Mouse (Mus musculus): Measurements from ENCODE around the gene Mfsd14a. TPM values are rescaled to one million over a fixed set of nuclear protein-coding genes. Genes with fewer than 3 reads are reported as not detected.

Gene Mfsd14a
- total and polyA plus RNA-seq, 2 experiments from 2014 or later: 39.9 to 44.3 TPM

DNA sequence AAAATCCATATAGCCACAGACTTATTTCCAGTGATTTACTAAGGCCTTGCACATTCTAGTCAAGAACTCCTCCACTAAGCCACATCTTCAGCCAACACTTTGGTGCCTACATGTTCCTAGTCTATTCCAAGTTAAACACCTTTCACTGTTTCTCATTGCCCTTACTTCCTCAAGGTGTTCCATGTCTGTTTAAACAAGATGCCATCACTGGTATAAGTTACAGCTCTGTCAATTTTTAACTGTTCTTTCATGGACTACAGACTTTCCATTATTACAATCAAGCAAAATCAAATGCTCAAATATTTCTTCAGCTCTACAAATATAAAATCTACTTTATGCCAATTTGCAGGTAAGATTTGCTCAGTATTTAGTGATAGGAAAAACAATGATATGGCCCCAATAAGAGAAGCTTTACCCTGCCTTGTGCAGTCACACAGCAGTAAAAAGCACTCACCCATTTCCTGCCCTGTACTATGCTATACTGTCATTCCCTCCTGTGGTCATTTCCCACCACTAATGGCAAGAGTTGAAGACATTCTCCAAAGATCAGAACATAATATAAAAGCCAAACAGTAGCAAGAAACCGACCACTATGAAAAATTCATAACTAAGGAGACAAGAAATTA, 40.3 kb upstream of the Mfsd14a start:
- Histone ChIP-seq H3K36me3 (replicated peaks; ENCODE audit: control insufficient read depth, insufficient read depth, low read length) (no peaks in the 10 kb centered on the region; the same call in 1 of the 2 replicates), H3K4me3 (ENCODE audit: low read depth, low read length) (no peak overlapping the region), H3K9ac (replicated peaks; ENCODE audit: low read depth, low read length) (no peak overlapping the region), H3K27me3 (ENCODE audit: control insufficient read depth, insufficient read depth, low read length) (no peaks in the 10 kb centered on the region), H3K27ac (ENCODE audit: low read depth) (no peak overlapping the region), H3K9me3 (replicated peaks; ENCODE audit: control insufficient read depth, low read length) (no peaks in the 10 kb centered on the region), H3K4me2 (ENCODE audit: low read depth, low read length) (no peak overlapping the region), H3K4me1 (ENCODE audit: control insufficient read depth, insufficient read depth) (peaks cover 4% of the 10 kb centered on the region; the same call in 1 of the 2 replicates)
- TF ChIP-seq CTCF (IDR thresholded peaks at IDR 0.05; ENCODE audit: low read depth): no peak
- no peak for TF ChIP-seq EP300 (IDR thresholded peaks at IDR 0.05; ENCODE audit: low read depth)
- no peak for ATAC-seq (ENCODE audit: insufficient read depth, low read depth)
- DNase-seq (ENCODE audit: low spot score): no peak
- WGBS: 83% methylated on average over 1 of the region's 1 CpGs

DNA sequence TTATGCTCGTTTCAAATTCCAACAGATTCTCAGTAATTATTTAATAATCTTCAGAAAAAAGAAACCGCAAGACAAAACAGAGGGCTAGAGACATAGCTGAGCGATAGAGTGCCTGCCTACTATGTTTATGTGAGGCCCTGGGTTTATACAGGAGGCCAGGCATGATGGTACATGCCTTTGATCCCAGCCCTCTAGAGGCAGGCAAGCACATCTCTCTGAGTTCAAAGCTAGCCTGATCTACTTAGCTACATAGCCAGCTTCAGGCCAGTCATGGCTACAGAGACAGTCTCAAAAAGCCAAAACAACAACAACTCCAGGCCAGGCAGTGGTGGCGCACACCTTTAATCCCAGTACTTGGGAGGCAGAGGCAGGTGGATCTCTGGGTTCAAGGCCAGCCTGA, 39.1 kb upstream of the Mfsd14a start:
- H3K36me3 ChIP-seq (replicated peaks; ENCODE audit: control insufficient read depth, insufficient read depth, low read length): no peaks in the 10 kb centered on the region; the same call in 1 of the 2 replicates
- H3K27me3 ChIP-seq (ENCODE audit: control insufficient read depth, insufficient read depth, low read length): no peaks in the 10 kb centered on the region
- peaks cover 4% of the 10 kb centered on the region; the same call in 1 of the 2 replicates for H3K4me1 ChIP-seq (ENCODE audit: control insufficient read depth, insufficient read depth)
- no peak overlapping the region for H3K4me3 ChIP-seq (ENCODE audit: low read depth, low read length)
- ATAC-seq (ENCODE audit: insufficient read depth, low read depth): no peak
- H3K4me2 ChIP-seq (ENCODE audit: low read depth, low read length): no peak overlapping the region
- H3K9ac ChIP-seq (replicated peaks; ENCODE audit: low read depth, low read length): no peak overlapping the region
- DNase-seq (ENCODE audit: low spot score): no peak
- TF ChIP-seq EP300 (IDR thresholded peaks at IDR 0.05; ENCODE audit: low read depth) (no peak), CTCF (IDR thresholded peaks at IDR 0.05; ENCODE audit: low read depth) (no peak)
- H3K9me3 ChIP-seq (replicated peaks; ENCODE audit: control insufficient read depth, low read length): no peaks in the 10 kb centered on the region
- H3K27ac ChIP-seq (ENCODE audit: low read depth): no peak overlapping the region
- 95% methylated on average over 4 of the region's 4 CpGs for WGBS

DNA sequence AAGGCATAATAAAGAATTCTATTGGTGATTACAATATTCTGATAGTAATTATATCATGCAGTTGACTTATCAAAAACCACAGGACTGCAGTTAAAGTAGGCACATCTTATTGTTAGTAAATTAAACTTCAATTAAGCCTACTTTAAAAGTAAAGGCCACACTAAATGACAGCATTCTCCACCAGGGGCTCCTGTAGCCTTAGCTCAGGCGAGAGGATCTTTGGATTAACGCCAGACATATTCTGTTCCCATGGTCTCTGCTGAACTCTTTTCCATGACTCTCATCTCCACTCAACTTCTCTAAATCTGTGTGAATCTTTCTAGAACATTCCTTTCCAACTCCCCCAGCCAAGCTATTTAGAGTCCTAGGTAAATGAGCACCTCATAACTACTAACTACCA, 36.3 kb upstream of the Mfsd14a start:
- peak overlapping the region; percentile 30; the same call in 1 of the 2 replicates for H3K27ac ChIP-seq (ENCODE audit: low read depth)
- H3K4me2 ChIP-seq (ENCODE audit: low read depth, low read length): no peak overlapping the region
- DNase-seq (ENCODE audit: low spot score) (peak; percentile 69), ATAC-seq (ENCODE audit: insufficient read depth, low read depth) (peak; percentile 58; the same call in 1 of the 2 replicates)
- no peaks in the 10 kb centered on the region for H3K27me3 ChIP-seq (ENCODE audit: control insufficient read depth, insufficient read depth, low read length)
- 27% methylated on average over 2 of the region's 2 CpGs for WGBS
- peak; percentile 50 for TF ChIP-seq CTCF (IDR thresholded peaks at IDR 0.05; ENCODE audit: low read depth)
- TF ChIP-seq EP300 (IDR thresholded peaks at IDR 0.05; ENCODE audit: low read depth): no peak
- H3K4me3 ChIP-seq (ENCODE audit: low read depth, low read length): no peak overlapping the region
- no peaks in the 10 kb centered on the region for H3K36me3 ChIP-seq (replicated peaks; ENCODE audit: control insufficient read depth, insufficient read depth, low read length)
- no peak overlapping the region for H3K9ac ChIP-seq (replicated peaks; ENCODE audit: low read depth, low read length)
- peaks cover 4% of the 10 kb centered on the region; the same call in 1 of the 2 replicates for H3K4me1 ChIP-seq (ENCODE audit: control insufficient read depth, insufficient read depth)
- no peaks in the 10 kb centered on the region for H3K9me3 ChIP-seq (replicated peaks; ENCODE audit: control insufficient read depth, low read length)

DNA sequence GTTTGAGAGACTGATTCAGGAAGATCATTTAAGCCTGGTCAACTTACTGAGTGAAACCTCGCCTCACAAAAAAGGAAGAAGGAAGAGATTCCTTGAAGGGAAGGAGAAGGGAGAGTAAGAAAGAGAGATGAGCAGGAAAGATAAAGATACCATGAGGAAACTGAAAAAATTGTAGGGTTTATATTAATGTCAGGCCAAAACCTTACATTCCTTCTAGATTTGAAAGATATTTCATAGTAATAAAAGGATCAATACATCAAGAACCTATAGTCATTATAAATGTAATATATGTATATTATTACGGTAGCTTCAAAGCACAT, 33.1 kb upstream of the Mfsd14a start:
- H3K27me3 ChIP-seq (ENCODE audit: control insufficient read depth, insufficient read depth, low read length): no peaks in the 10 kb centered on the region
- H3K9ac ChIP-seq (replicated peaks; ENCODE audit: low read depth, low read length): no peak overlapping the region
- TF ChIP-seq CTCF (IDR thresholded peaks at IDR 0.05; ENCODE audit: low read depth) (no peak), EP300 (IDR thresholded peaks at IDR 0.05; ENCODE audit: low read depth) (no peak)
- H3K36me3 ChIP-seq (replicated peaks; ENCODE audit: control insufficient read depth, insufficient read depth, low read length): no peaks in the 10 kb centered on the region
- no peaks in the 10 kb centered on the region for H3K9me3 ChIP-seq (replicated peaks; ENCODE audit: control insufficient read depth, low read length)
- ATAC-seq (ENCODE audit: insufficient read depth, low read depth): no peak
- no peak overlapping the region for H3K4me2 ChIP-seq (ENCODE audit: low read depth, low read length)
- no peak overlapping the region for H3K4me3 ChIP-seq (ENCODE audit: low read depth, low read length)
- DNase-seq (ENCODE audit: low spot score): no peak
- peaks cover 4% of the 10 kb centered on the region; the same call in 1 of the 2 replicates for H3K4me1 ChIP-seq (ENCODE audit: control insufficient read depth, insufficient read depth)
- 80% methylated on average over 2 of the region's 2 CpGs for WGBS
- no peak overlapping the region for H3K27ac ChIP-seq (ENCODE audit: low read depth)

DNA sequence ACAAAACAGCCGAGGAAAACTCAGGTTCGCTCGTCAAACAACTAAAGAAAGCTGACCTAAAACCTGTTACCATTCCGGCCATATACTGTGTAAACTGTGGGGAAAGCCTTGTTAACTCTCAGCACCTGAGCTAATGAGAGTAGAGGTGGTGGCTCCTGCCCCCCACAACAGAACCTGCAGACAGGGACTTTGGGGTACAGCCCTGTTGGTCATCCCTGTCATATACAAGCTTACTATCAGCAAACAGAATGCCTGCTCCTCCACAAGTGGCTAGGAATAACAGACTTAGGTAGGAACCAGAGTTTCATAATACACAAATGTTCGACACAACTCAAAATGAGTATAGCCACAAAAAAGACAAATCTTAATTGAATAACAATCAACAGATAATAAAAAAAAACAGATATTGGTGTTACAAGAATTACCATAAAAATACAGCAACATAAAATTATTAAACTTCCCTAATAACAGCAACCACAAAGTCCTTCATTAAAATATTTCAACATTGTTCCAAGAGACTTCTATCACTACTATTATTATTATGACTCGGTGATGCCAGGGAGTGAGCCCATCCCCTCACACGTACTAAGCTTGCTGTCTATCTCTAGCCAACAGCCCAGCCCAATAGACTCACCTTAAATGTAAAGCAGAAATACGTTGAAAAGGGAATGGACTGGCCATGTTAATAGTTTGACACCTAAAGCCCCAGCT, 32.6 kb upstream of the Mfsd14a start:
- WGBS: 82% methylated on average over 8 of the region's 8 CpGs
- 0 out of 2 replicates have a peak, but pooled peaks cover 3% of the 10 kb centered on the region for H3K36me3 ChIP-seq (replicated peaks; ENCODE audit: control insufficient read depth, insufficient read depth, low read length)
- H3K9ac ChIP-seq (replicated peaks; ENCODE audit: low read depth, low read length): no peak overlapping the region
- peaks cover 4% of the 10 kb centered on the region; the same call in 1 of the 2 replicates for H3K4me1 ChIP-seq (ENCODE audit: control insufficient read depth, insufficient read depth)
- H3K27ac ChIP-seq (ENCODE audit: low read depth): no peak overlapping the region
- no peak for ATAC-seq (ENCODE audit: insufficient read depth, low read depth)
- H3K4me2 ChIP-seq (ENCODE audit: low read depth, low read length): no peak overlapping the region
- no peak for DNase-seq (ENCODE audit: low spot score)
- H3K27me3 ChIP-seq (ENCODE audit: control insufficient read depth, insufficient read depth, low read length): no peaks in the 10 kb centered on the region
- no peak overlapping the region for H3K4me3 ChIP-seq (ENCODE audit: low read depth, low read length)
- TF ChIP-seq EP300 (IDR thresholded peaks at IDR 0.05; ENCODE audit: low read depth) (no peak), CTCF (IDR thresholded peaks at IDR 0.05; ENCODE audit: low read depth) (no peak)
- H3K9me3 ChIP-seq (replicated peaks; ENCODE audit: control insufficient read depth, low read length): no peaks in the 10 kb centered on the region

Measured in heart, postnatal 0 days (tissue).